Mouse (Mus musculus): Measurements from ENCODE around the gene Zmynd10.

Zmynd10 gene

DNA sequence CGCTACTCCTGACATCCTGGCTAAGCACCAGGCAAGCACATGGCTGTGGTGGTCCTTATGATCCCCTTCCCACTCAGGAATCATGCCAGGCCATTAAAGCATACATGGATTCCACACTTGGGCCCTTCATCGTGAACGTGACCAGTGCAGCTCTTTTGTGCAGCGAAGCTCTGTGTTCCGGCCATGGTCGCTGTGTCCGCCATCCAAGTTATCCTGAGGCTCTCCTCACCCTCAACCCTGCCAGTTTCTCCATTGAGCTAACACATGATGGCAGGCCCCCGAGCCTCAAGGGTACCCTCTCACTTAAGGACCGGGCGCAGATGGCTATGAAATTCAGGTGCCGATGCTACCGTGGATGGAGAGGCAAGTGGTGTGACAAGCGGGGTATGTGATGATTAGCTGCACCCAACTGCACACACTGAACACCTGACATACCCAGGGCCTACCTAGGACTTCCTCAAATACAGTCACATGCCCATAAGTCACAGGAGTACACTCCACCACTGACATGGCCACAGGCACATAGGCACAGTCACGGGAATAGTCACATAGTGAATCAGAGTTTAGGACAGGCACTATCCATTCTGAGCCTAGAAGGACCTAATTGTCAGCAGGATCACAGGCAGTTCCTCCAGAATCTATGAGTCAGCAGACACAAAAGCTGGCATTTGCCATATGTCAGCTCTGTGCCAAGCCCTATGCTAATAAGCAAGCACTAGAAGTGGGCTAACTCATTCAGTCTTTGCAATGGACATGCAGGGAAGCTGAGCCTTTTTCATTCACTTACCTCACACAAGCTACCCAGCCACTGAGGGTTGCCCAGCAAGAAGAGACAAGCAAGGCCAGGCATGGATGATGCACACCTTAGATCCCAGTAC is 32.2 kb downstream of the Zmynd10 start:
- DNase-seq (ENCODE audit: low spot score in 2 of 2): no peak

DNA sequence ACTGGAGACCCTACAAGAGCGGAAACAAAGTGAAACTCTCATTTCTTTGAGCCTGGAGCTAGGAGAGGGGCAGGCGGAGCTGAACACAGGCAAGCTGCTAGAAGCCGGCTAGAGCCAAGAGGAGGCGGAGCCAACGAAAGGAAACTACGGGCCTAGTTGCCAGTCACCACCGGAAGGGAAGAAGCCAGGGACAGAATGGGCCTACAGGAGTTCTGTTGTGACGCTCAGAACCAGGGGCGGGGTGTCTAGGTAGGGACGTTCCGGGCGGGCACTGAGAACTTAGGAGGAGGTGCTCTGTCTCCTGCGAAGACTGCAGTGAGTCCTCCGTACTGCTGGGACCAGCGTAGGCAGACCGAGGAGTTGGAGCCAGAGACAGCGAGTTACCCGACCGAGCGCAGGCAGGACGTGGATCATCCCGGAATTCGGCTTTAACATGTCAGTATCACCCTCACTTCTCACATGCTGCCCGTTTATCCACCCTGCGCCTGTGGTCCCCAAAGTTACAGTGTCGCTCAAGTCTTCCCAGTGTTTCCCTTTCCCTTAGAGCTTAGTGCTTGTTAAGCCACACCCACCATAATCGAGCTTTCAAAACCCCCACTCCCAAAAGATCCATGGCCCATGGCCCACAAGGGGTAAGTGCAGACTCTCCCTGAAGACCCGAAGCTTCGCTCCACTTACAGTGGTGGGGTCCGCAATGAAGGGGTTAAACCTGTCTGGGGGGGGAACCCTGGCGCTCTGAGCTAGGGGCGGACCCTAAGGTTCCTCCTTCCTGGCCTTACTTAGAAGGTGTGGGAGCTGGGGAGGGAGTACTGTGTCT is 33.6 kb downstream of the Zmynd10 start, which contains the start of gene Hyal3:
Gene Hyal3, plus strand, starts transcription at position 318 of the 817 bp plus-strand sequence.
- DNase-seq (ENCODE audit: low spot score in 2 of 2): peak; percentile 93 to 94

DNA sequence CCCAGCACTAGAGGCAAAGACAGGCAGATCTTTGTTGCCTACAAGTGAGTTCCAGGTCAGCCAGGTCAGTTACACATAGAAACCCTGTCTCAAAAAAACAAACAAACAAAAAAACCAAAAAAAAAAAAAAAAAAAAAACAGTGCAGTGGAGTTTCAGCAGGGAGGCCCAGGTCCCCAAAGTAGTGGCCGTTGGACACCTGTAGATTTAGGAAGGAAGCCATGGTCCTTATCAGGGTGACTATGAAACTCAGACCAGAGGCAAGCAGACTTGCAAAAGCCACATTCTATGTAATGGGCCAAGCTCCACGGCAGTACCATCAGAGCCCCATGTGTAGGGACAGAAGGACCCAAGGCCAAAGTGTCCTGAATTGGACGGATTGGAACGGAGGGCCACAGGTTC is 34.5 kb downstream of the Zmynd10 start:
- DNase-seq (ENCODE audit: low spot score in 2 of 2): no peak

DNA sequence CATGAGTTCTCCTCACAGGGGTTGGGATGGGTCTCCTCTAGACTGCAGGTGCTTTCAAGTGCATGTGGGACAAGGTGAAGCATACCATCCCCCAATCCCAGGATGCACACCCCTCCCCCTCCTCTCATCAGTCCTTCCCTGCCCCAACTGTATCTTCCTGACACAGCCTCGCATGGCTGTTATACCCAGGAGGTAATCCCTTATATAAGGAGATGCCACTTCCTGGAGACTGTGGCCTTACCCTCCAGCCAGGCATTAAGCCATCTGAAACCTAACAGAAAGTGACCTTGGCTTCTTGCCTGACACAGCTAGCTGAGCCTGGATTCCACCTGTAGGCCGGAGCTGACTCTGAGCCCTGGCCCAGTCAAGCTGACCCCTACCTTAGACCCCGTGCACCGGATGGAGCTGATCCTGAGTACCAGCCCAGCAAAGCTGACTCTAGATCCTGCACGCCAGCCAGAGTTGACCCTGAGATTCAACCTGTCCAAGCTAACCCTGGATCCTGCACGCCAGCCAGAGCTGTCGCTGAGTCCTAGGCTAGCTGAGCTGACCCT is 35.5 kb downstream of the Zmynd10 start:
- DNase-seq (ENCODE audit: low spot score in 2 of 2): no peak

DNA sequence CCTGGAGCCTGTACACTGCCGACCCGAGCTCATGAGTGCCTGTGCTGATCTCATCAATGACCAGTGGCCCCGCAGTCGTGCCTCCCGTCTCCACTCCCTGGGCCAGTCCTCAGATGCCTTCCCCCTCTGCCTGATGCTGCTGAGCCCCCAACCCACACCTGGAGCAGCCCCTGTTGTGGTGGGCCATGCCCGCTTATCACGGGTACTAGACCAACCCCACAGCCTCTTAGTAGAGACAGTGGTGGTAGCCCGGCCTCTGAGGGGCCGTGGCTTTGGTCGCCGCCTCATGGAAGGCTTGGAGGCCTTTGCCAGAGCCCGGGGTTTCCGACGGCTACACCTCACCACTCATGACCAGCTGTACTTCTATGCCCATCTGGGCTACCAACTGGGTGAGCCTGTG is 36.1 kb downstream of the Zmynd10 start:
- no peak for DNase-seq (ENCODE audit: low spot score in 2 of 2)

DNA sequence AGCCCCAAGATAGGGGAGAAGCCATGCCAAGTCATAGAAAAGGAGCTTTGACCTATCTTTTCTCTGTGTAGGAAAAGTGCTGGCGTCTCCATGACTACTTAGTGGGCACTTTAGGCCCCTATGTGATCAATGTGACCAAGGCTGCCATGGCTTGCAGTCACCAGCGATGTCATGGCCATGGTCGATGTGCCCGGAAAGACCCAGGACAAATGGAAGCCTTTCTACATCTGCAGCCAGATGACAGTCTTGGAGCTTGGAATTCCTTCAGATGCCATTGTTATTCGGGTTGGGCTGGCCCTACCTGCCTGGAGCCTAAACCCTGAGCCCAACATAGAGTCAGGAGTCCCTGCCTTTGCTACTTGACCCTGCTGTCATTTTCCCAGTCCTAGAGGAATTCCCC is 39.4 kb downstream of the Zmynd10 start:
- DNase-seq (ENCODE audit: low spot score in 2 of 2): no peak

DNA sequence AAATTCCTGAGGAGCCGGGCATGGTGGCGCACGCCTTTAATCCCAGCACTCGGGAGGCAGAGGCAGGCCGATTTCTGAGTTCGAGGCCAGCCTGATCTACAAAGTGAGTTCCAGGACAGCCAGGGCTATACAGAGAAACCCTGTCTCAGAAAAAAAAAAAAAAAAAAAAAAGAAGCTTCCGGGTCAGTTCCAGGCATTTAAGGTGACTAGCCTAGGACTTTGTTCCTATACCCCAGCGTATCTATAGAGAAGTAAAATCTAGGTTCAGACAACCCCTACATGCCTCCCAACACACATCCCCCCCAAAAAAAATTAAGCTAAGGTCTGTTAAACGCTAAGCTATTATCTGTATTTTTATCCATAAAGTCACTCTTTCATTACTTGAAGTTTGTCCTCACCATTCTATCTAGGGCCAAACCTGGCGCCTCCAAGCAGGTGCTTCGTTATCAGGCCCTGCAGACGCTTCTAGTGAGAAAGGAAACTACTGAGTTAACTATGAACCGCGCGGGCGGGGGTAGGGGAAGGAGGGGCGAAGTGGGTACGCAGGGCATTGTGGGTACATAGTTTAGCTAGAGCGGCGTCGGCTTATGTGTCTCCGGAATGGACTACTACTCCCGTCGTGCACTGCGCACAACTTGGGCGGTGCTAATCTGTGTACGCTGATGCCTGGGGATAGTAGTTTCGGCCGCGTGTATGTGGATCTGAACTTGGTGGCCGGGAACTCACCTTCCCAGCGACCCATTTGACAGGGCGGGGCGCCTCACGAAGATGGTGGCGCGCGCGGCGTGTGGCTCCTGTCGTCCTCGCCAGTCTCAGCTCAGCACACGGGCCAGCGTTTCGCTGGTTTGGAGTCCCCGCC is 40.1 kb downstream of the Zmynd10 start, which contains the start of gene Ifrd2:
Gene Ifrd2, plus strand, starts transcription at position 669 of the 859 bp plus-strand sequence.
- DNase-seq (ENCODE audit: low spot score in 2 of 2): peak; percentile 98 to 99

DNA sequence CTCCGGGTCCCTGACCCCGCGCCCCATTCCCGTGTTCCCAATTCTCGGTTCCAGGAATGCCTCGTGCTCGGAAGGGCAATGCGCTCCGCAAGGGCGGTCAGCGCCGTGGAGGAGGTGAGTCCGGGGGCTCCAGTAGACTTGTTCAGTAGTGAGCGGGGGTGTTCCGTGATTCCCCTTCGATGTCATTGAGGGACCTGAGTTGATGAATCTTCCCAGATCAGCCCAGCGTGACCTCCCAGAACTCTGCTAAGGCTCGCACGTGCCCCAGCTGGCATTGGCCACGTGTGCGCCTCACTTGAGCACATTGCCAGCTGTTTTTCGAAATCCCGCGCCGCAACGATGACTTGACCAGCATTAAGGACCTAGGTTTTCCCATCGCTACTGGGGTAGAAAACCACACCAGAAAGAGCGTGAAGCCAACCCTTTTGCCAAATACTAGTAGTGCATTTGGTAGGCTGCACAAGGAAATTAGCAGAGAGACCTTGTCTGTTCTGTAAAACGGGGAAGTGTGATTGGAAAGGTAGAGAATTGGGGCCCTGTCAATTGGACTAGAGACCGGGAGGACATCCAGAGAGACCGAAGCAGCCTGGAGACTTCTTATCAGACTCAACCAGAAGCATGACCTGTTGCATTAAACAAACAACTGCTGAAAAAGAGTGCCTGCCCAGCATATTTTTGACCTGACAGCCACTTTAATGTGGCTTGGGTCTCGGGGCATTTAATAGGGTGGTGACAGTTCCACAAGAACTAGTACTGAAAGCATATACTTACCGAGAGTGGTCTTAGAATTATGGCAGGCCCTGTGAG is 40.9 kb downstream of the Zmynd10 start:
- DNase-seq (ENCODE audit: low spot score in 2 of 2): peak; percentile 66 to 73

DNA sequence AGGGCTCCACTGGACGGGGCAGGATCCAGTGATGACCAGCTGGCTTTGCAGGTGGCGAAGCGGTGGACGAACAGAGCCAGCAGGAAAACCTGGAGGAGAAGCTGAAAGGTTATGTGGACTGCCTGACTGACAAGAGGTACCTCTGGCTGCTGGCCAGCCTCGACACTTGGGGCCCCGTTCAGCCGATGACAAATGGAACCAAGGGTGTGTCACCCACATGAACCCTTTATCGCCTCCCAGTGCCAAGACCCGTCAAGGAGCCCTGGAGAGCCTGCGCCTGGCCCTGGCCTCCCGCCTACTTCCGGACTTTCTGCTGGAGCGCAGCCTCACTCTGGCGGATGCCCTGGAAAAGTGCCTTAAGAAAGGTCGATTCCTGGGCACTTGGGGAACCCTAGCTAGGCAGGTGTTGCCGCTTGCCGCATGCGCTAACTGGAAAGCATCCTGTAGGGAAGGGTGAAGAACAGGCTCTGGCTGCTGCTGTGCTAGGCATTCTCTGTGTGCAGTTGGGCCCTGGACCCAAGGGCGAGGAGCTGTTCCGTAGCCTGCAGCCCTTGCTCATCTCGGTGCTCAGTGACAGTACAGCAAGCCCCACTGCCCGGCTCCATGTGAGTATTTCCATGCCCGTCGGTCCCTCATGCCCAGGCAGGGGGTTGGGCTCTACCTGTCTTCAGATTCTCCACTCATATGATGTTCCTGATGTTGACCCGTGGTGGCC is 43.1 kb downstream of the Zmynd10 start:
- DNase-seq (ENCODE audit: low spot score in 2 of 2): no peak

DNA sequence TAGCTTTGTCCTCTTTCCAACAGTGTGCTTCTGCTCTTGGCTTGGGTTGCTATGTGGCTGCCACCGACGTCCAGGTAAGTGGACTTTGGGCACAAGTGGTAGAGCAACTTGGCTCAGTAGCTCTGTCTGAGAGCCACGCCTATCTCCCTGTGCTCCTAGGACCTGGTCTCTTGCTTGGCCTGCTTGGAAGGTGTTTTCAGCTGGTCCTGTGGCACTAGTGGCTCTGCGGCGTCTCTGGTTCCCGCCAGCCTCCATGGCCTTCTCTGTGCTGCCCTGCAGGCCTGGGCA is 43.6 kb downstream of the Zmynd10 start:
- no peak for DNase-seq (ENCODE audit: low spot score in 2 of 2)

DNA sequence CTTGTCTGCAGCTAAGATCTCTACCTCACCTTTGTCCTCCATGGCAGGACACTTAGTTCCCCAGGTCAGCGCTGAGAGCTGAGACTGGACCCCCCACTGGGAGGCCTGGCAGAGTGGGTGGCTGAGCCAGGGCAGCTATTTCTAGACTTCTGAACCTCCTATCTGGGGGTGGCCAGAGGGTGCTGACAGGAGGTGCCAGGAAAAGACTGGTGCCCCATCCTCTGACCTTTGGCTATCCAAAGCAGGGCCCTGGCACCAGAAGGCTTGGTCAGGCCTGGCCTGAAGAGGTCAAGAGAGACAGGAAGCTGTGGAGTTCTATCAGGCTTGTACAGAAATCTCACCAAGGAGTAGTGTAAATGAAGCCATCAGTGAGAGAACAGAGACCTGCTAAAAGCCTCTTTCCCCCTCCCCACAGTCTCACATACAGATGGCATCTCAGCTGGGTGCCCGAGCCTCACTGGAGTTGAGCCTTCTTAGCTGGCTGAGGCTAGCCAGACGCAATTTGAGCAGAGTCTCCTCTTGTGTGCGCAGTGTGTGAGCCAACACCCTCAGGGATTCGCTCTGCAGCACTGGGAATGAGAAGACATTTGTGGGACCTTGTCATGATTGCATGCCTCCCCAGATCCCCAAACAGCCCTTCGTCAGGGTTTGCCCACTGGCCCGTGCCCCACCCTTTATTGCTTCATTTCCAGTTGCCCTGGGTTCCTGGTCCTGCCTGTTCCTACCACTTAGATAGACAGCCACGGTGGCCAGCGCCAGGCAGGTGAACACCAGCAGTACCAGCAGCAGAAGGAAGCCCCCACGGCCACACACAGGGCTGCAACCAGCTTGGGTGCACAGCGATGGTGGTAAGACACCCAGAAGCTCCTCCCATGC is 46.2 kb downstream of the Zmynd10 start:
- no peak for DNase-seq (ENCODE audit: low spot score in 2 of 2)

DNA sequence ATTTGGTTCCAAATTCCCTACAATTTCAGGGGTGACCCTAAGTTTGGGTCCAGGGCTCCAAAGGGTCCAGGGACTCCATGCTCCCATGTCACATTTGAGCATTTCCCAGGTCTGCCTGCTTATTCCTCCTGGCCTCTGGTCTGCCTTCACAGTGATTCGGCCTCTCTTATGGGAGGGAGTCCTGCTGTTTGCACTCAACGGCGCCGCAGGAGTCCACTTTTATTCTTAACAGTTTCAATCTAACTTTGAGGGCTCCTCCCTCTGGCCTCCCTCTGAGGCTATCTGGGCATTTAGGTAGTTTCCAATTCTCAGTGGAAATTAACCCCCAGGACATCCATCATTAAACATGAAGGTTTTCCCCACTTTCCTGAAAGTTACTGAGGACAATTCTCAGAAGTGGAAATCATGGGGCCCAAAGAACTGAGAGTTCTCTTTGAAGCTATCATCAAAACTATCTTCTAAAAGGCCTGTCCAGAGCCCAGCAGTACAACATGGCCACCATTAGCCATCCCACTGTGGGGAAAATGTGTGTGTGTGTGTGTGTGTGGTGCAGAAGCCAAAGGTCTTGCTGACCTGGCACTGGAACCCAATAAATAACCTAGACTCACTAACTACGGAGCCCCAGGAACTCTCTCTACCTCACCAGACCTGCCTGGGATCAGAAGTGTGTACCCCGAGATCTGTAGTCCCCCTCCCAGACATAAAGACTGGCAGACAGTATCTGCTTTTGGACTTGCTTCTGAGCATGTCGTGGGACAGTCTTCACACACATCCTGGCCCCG is 47.4 kb downstream of the Zmynd10 start:
- DNase-seq (ENCODE audit: low spot score in 2 of 2): no peak

DNA sequence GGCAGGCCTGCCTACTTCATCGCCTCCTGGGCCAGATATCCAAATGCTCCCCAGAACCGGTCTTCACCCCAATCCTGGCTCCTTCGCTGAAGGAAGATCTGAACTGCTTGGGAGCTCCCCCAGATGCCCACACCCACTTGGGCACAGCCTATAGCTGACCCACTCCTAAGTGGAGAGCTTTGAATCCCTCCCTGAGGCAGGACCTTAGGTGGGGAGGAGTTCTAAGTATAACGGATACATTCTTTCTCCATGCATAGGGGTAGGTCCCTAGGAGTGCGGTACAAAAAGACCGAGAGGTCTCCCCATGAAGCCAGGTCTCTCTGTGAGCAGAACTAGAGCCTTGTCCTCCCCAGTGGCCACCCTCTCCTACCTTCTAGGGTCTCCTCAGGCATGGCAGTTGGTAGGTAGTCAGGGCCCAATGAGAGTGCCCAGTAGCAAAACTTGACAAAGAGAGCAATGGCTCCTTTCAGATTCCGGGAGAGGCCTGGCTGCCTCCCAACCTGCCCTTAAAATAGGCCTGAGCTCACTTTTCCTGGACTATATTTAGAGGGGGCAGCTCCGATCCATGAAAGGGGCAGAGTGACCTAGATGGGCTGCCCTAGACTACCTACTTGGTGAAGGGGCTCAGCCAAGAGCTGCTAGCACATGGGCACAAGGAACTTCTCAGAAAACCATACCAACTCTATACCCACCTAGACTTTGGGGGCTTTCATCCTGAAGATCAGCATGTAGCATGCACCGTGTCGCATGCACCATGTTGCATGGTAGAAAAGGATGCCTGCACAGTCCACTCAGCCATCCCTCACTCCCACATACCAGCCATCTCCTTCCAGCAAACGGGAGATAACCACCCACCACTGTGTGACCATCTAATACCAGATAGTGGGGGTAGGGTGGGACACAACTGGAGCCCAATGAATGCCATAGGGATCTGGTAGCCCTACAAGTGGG is 49.8 kb downstream of the Zmynd10 start:
- no peak for DNase-seq (ENCODE audit: low spot score in 2 of 2)

DNA sequence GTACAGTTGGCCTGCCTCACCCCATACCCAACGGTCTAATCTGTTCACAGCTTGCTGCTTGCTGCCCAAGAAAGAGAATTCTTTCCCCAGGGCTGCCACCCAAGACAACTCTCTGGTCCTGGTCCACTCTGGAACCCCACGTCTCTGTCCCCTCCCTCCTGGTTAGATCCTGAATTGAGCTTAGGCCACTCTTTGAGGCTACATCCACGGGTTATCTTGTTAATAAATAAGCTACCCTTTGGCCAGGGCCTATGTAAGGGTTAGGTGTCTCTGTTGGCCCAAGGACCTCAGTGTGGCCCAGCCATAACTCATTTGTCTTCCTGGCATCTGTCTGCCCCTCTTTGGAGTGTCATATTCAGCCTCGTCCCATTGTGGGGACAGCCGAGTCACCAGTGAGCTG is 51.3 kb downstream of the Zmynd10 start:
- DNase-seq (ENCODE audit: low spot score in 2 of 2): no peak

DNA sequence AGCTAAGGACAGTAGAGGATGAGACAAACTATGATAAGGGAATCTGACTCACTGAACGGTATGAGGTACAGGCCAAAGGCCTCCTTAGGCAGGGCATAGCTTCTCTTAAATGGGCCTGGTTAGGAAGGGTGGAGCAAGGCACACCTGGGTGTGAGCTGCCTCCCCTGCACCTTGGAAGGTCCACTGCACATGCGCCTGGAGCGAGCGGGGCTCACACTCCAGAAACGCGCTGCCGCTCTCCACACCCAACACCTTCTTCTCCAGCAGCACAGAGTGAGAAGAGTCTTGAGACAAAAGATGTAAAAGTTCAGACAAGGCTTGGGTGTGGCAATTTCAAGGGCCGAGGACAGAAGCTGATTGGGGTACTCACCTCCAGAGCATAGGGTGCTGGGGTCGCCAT is 52.3 kb downstream of the Zmynd10 start:
- DNase-seq (ENCODE audit: low spot score in 2 of 2): no peak

DNA sequence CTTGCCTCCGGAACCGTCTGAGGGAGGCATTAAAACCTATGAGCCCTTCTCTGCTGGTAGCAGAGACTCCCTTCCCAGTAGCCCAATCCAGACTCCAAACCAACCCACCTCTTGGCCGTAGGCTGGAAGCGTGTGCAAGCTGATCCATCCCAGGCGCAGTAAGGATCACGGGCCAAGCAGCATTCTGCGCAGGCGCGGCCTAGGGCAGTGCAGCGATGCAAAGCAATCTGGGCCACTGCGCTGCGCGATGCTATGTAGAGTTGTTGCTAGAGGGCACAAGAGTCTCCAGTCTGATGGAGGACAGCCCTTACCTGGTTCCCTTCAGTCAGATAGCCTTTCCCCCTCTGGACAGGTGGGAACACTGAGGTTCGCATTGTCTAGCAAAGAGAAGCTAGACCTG is 52.7 kb downstream of the Zmynd10 start:
- no peak for DNase-seq (ENCODE audit: low spot score in 2 of 2)

DNA sequence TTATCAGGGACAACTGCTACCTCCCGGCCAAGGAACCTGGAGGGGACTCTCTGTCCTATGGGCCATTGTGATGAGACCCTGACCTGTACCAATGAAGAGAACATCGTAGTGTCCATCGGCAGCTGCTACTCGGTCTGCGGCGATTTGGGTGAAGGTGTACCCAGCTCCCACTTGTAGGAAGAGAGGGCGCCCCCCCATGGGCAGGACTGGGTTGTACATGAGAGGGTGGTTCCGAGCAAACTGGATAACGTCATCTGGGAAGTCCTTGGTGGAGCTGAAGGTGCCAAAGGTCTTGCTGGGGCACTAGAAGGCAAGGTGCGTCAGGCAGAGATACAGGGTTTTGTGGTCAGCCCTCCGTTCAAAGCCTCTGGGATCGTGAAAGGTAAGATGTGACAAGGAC is 53.6 kb downstream of the Zmynd10 start:
- no peak for DNase-seq (ENCODE audit: low spot score in 2 of 2)

Measured in right cerebral cortex, postnatal 10 days (tissue).